Mouse (Mus musculus) kidney, postnatal 14 days (tissue): ENCODE results near the gene Cops8.
A peak's percentile ranks its signal among the peaks of the same experiment; 100 is the strongest.

ENCODE experiments used
- DNase-seq: peaks from one replicate; pipeline ENCODE4 v3.0.0; 2022; ENCODE audit warnings: mixed read lengths

The Cops8 gene

DNA sequence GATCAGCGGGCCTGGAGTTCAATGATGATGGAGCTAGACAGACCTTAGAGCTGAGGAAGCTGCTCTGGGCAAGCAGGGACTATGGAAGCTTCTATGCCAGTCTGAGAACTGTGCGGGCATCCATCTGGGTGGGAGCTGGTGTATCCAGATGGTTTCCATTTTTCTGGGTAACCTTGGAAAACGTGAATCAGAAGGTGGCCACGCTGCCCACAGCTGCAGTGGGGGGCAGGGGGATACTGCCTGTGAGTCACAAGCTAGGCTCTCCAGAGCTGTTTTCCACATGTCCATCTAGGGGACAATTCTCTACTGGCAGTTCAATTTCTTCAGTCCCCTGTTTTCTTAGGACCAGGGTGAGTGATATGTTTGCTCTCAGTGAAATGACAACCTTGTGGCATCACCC, 49.8 kb downstream of the Cops8 start:
- DNase-seq: no peak

DNA sequence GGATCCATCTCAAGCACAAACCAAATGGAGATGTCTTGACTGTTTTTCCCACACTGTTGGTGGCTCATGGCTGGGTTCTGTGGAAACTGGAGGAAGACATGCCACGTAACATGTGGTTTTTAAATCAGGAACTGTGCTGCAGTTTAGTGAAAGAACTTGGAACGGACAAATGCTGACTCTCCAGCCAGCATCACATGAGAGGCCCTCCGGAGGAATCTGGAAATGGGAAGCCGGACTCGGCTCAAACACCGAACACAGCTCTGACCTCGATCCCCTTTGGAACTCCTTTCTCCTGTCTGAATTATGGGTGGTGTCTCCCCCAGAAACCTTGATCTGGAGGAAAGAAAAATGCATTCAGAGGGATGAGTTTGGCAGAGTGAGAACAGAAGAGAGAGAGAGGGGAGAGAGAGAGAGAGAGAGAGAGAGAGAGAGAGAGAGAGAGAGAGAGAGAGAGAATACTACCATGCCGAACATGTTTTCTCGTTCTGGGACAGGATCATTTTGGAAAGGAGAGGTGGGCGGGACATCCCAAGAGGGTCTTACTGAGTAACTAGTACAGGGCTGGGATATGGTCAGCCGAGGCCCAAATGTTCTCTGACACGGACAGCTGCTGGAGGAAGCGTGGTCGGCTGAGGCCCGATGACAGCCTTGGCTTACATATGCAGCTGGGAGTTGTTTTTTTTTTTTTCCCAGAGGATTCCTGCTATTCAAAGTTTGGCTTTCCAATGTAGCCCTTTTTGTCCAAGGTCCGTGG, 53.9 kb downstream of the Cops8 start:
- DNase-seq: no peak

DNA sequence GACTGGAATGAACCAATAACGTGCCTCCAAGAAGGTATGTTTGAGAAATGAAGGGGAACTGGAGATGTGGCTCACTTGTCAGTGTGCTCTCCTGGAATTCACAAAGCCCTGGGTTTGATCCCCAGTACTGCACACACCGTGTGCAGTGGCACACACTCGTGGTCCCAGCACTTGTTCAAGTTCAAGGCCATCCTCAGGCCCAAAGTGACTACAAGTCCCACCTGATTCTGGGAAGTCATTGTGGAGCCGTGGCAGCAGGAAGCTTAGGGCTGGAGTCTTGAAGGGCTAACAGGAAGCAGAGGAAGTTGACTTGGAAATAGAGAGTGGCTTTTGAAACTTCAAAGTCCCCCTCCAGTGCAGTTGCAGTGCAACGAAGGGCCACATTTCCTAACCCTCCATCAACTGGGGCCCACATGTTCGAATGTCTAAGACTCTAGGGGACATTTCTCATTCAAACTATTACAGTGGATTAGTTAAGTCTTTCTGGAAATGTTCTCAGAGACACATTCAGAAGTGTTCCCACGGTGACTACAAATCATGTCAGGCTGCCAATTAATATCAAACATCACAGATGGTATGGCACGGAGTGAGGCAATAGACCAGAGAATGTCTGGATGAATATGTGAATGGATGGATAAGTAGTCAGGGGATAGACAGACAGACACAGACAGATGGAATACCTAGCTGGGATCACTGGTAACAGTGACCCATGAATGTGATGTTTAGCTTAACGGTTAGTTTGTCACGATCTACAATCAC, 54.7 kb downstream of the Cops8 start:
- no peak for DNase-seq

DNA sequence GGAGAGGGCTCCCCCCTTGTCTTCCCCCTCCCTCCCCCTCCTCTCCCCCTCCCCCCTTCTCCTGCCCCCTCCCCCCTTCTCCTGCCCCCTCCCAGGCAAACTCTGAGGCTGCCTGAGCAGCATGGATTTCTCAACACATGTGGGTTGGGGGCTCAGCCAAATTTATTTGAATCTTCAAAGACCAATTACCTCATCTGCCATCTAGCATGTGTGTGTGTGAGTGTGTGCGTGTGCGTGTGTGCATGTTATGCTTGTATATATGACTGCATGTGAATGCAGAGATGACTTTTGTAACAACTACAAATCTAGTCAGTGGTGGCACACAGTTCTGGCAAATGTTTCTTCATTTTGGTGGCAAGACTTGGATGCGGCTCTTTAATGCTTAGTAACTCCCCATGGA, 55.8 kb downstream of the Cops8 start:
- DNase-seq: no peak

DNA sequence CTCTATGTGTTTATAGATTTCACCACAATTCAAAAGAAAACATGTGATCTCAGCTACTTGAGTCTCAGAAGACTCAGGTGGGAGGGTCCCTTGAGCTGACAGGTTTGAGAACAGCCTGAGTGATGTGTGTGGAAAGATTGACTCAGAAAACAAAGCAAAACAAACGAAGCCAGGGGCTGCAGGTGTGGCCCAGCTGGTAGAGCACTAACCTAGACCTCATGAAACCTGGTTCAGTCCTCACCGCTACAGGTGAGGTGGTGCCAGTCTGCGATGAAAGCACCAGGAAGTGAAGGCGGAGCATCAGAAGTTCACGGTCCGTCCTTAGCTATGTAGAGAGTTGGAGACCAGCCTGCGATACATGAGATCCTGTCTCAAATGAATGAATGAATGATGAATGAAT, 57.4 kb downstream of the Cops8 start:
- no peak for DNase-seq

DNA sequence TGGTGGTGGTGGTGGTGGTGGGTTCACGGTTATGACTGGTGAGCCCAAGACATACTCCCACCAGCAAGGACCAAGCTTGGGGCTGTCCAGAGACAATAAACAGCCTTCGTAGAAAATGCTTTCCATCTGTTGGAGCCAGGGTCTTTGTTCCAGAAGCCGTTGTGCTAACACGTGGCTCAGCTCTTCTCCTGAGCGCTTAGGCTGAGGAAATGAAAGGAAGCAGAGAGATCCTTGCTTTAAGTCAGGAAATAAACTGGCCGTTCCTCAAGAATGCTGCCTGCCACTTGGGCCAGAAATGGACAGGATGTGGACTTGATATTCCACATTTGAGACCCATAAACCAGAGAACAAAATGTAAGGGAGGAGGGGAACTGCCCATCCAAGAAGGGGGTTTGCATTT, 59.7 kb downstream of the Cops8 start:
- peak; percentile 55 for DNase-seq
